Mouse (Mus musculus) small intestine, adult 2 months (tissue): Measurements from ENCODE around the gene Dnah10.

ENCODE experiments used
- CTCF ChIP-seq: fragments of 200-500 bp; IDR thresholded peaks from 2 replicates; pipeline ENCODE4 v1.5.1; 2012; ENCODE audit warnings: low read depth, mild to moderate bottlenecking, control low read depth, inconsistent platforms, low read length, moderate library complexity, mixed read lengths; ENCODE audit not compliant: insufficient replicate concordance, insufficient read length; ENCODE audit errors: extremely low read depth
- POLR2A ChIP-seq: fragments of 200-500 bp; IDR thresholded peaks from 2 replicates; pipeline ENCODE4 v1.6.1; 2012; ENCODE audit warnings: low read depth, mild to moderate bottlenecking, control low read depth, inconsistent platforms, low read length, moderate library complexity

DNA sequence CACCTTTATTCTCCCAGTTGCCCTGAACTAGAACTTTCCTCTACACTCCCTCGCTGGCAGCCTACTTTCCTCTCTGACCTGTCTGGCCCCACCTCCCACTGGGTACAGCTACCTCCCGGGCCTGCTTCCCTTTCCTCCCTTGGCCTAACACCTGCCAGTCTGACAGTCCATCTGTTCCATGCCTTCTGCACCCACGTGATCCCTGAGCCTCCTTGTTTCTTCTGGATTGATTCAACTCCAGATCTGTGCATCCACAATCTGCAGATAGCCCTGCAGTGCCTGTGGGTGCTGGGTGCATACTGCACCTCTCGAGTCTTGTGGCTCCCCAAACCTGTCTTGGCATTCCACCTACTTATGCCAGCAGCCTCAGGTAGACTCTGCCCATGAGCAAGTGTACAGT is 111.7 kb downstream of the Dnah10 start:
- TF ChIP-seq CTCF (no peak), POLR2A (no peak)
